Mouse (Mus musculus) kidney, postnatal 0 days (tissue): ENCODE results near the gene Agbl4. TPM values are rescaled to one million over a fixed set of nuclear protein-coding genes. Genes with fewer than 3 reads are reported as not detected.
A peak's percentile ranks its signal among the peaks of the same experiment; 100 is the strongest.

Experiments used
- ATAC-seq: fragments of 200-750 bp; cut with Nextera tagmentation; replicated peaks from 2 replicates; pipeline ENCODE4 v1.8.0; 2017; ENCODE audit warnings: low read depth, moderate number of reproducible peaks, moderate TSS enrichment, moderate library complexity; ENCODE audit not compliant: low FRiP score
- DNase-seq: peaks from one replicate; pipeline ENCODE4 v3.0.0-alpha.2; 2016; ENCODE audit warnings: low spot score
- H3K27ac ChIP-seq: fragments of 300-500 bp; sonication (generic); 2 replicates; pipeline ENCODE4 v1.5.1; 2014; ENCODE audit warnings: mild to moderate bottlenecking
- H3K27me3 ChIP-seq: fragments of 300-500 bp; sonication (generic); 2 replicates; pipeline ENCODE4 v1.6.1; 2014; ENCODE audit warnings: low read length, mixed read lengths; ENCODE audit not compliant: insufficient read depth
- H3K36me3 ChIP-seq: fragments of 300-500 bp; sonication (generic); 2 replicates; pipeline ENCODE4 v1.6.1; 2014; ENCODE audit warnings: low read length, mixed read lengths; ENCODE audit not compliant: insufficient read depth
- H3K4me1 ChIP-seq: fragments of 300-500 bp; sonication (generic); replicated peaks from 2 replicates; pipeline ENCODE4 v1.6.1; 2014; ENCODE audit warnings: antibody characterized with exemption, low read length, mixed read lengths; ENCODE audit not compliant: insufficient read depth
- H3K4me2 ChIP-seq: fragments of 300-500 bp; sonication (generic); 2 replicates; pipeline ENCODE4 v1.6.1; 2014; ENCODE audit warnings: mild to moderate bottlenecking, low read length, moderate library complexity, mixed read lengths
- H3K4me3 ChIP-seq: fragments of 300-500 bp; sonication (generic); replicated peaks from 2 replicates; pipeline ENCODE4 v1.5.1; 2014; ENCODE audit warnings: low read depth, low read length
- H3K9ac ChIP-seq: fragments of 300-500 bp; sonication (generic); 2 replicates; pipeline ENCODE4 v1.6.1; 2014; ENCODE audit warnings: low read depth, low read length
- H3K9me3 ChIP-seq: fragments of 300-500 bp; sonication (generic); replicated peaks from 2 replicates; pipeline ENCODE4 v1.6.1; 2016; ENCODE audit warnings: low read length, inconsistent platforms, mixed read lengths
- CTCF ChIP-seq: IDR thresholded peaks from 2 replicates; pipeline ENCODE4 v1.5.1; 2016; ENCODE audit warnings: antibody characterized with exemption, low read depth, mild to moderate bottlenecking, moderate library complexity
- WGBS: fragments of 180-500 bp; shearing (Covaris S2); extraction: QIAGEN DNeasy Blood & Tissue Kit; methylation state at CpG from one replicate; pipeline ENCODE4 v1.1.7; 2014; 5-methylcytosine and 5-hydroxymethylcytosine counted together
- polyA plus RNA-seq: library from polyadenylated mRNA; unstranded; fragments of >200 nt; fragmentation: Nextera tagmentation; extraction: Ambion mirVana; gene quantifications from 2 replicates; pipeline ENCODE4 v1.2.1, GENCODE M21; 2015

Gene Agbl4
- polyA plus RNA-seq, 1 experiment from 2014 or later, result 0.28 TPM

DNA sequence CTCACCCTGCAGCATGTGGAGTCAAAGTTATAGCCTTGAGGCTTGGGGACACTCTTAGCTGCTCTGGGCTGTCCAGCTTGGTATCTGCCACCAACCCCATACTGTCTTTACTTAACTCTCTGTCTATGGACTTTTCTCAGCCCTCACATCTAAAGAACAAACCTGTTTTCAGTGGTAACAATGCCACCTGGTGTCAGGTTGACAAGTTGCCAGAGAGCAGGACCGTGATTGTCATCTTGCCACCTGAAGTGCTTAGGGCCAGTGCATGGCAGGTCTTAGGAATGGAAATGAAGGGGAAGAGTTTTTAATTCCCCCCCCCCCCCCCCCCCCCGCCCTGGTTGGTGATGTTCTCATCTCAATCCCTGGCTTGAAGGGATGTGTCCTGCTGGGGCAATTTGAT is 1112.7 kb downstream of the Agbl4 start:
- H3K9ac ChIP-seq, result no peak overlapping the region
- no peaks in the 10 kb centered on the region for H3K27me3 ChIP-seq
- DNase-seq (peak; percentile 4), ATAC-seq (peak; percentile 46; the same call in 1 of the 2 replicates)
- H3K4me1 ChIP-seq, result no peaks in the 10 kb centered on the region
- 10% methylated on average over 2 of the region's 2 CpGs for WGBS
- no peak overlapping the region for H3K27ac ChIP-seq
- peak; percentile 60 for TF ChIP-seq CTCF
- no peaks in the 10 kb centered on the region for H3K9me3 ChIP-seq
- no peak overlapping the region for H3K4me3 ChIP-seq
- no peaks in the 10 kb centered on the region for H3K36me3 ChIP-seq
- no peak overlapping the region for H3K4me2 ChIP-seq

DNA sequence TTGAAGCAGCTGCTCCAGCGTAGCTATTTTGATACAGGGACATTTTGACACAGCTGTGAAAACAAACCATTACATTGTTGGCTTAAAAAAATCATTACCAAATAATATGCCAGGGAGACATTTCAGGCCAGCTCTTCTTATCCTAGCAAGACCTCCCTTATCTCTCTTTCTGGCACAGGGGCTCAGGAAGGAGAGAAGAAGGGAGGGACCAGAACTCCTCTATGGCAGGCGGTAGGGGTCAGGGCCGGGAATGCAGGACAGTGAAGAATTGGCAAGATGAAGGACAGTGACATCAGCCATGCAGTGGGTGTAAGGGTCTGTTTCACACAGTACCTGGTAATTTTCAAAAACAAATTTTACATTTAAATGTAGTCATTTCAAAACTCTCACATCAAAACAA is 1116.5 kb downstream of the Agbl4 start:
- no peak for TF ChIP-seq CTCF
- ATAC-seq (no peak), DNase-seq (no peak)
- Histone ChIP-seq H3K4me3 (no peak overlapping the region), H3K9me3 (no peaks in the 10 kb centered on the region), H3K4me2 (no peak overlapping the region), H3K4me1 (no peaks in the 10 kb centered on the region), H3K9ac (no peak overlapping the region), H3K27me3 (no peaks in the 10 kb centered on the region), H3K36me3 (no peaks in the 10 kb centered on the region), H3K27ac (no peak overlapping the region)
- 26% methylated on average over 3 of the region's 3 CpGs for WGBS

- no peak overlapping the region for H3K4me3 ChIP-seq
- no peaks in the 10 kb centered on the region for H3K9me3 ChIP-seq
- TF ChIP-seq CTCF, result no peak
- no peaks in the 10 kb centered on the region for H3K27me3 ChIP-seq
- no peaks in the 10 kb centered on the region for H3K4me1 ChIP-seq
- WGBS, result 98% methylated on average over 2 of the region's 2 CpGs
- H3K4me2 ChIP-seq, result no peak overlapping the region
- no peaks in the 10 kb centered on the region for H3K36me3 ChIP-seq
- ATAC-seq (no peak), DNase-seq (no peak)
- no peak overlapping the region for H3K27ac ChIP-seq
- H3K9ac ChIP-seq, result no peak overlapping the region
Observed at GRCm38 (mm10) chr4:111516136-111516535, 1118.7 kb downstream of the Agbl4 start.

DNA sequence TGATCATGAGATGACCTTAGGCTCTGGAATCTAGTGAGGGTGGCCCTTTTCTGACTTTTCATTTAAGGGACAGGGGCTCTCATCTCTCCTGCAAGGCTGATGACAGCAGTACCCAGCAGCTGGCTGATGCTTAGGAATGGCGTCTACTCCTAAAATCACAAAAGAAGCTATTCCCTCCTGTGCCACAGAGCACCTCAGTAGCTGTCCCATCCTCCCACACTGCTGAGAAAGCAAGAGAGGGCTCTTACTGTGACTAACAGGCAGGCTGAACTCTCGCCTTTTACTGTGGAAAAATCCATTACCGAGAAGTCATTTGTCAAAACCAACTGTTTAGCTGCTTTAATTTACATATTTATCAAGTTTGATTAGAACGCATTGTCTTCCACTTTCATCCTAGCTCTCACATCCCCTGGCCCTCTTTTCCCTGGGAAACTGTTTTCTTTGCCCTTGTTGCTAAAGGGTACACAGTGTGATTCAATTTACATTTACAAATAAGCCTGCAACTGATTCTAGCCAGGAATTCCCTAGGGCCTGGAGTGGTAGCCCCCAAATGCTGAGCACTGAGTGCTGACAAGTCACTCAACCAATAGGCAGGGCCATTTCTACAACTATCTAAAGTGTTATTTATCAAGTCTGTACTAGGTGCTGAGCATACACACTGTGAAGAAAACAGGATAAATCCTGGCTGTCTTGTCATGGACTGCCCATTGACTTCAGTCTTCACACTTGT is 1119.8 kb downstream of the Agbl4 start:
- H3K36me3 ChIP-seq, result no peaks in the 10 kb centered on the region
- DNase-seq, result no peak
- no peak for ATAC-seq
- no peak overlapping the region for H3K9ac ChIP-seq
- no peaks in the 10 kb centered on the region for H3K27me3 ChIP-seq
- WGBS, result 45% methylated on average over 4 of the region's 4 CpGs
- H3K4me3 ChIP-seq, result no peak overlapping the region
- H3K4me2 ChIP-seq, result no peak overlapping the region
- no peaks in the 10 kb centered on the region for H3K4me1 ChIP-seq
- no peak overlapping the region for H3K27ac ChIP-seq
- TF ChIP-seq CTCF, result no peak
- H3K9me3 ChIP-seq, result no peaks in the 10 kb centered on the region

DNA sequence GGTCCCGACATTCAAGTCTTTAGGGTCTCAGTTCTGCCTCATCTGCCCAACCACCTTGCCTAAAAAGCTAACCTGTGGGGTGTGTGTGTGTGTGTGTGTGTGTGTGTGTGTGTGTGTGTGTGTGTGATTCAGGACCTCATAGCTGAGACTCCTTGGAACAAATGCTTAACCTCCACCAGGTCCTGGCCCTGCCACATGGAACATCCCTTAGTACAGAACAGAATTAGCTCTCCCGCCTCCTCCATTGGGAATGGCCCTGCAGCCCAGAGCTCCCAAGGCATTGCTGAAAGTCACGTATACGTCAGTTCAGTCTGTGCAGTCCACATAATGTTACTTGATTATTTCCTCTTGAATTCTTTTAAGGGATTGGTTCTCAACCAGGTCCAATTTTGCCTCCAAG is 1120.7 kb downstream of the Agbl4 start:
- Histone ChIP-seq H3K36me3 (no peaks in the 10 kb centered on the region), H3K4me1 (no peaks in the 10 kb centered on the region), H3K4me2 (no peak overlapping the region), H3K9me3 (no peaks in the 10 kb centered on the region), H3K9ac (no peak overlapping the region), H3K4me3 (no peak overlapping the region), H3K27ac (no peak overlapping the region), H3K27me3 (no peaks in the 10 kb centered on the region)
- ATAC-seq, result no peak
- DNase-seq, result no peak
- WGBS, result 95% methylated on average over 4 of the region's 4 CpGs
- TF ChIP-seq CTCF, result no peak

- Histone ChIP-seq H3K4me3 (no peak overlapping the region), H3K4me1 (no peaks in the 10 kb centered on the region), H3K4me2 (no peak overlapping the region), H3K27ac (no peak overlapping the region), H3K36me3 (no peaks in the 10 kb centered on the region), H3K9me3 (no peaks in the 10 kb centered on the region), H3K27me3 (no peaks in the 10 kb centered on the region), H3K9ac (no peak overlapping the region)
- no peak for ATAC-seq
- no peak for TF ChIP-seq CTCF
- WGBS, result 41% methylated on average over 3 of the region's 3 CpGs
- no peak for DNase-seq
Observed at GRCm38 (mm10) chr4:111519267-111519666, 1121.8 kb downstream of the Agbl4 start.

DNA sequence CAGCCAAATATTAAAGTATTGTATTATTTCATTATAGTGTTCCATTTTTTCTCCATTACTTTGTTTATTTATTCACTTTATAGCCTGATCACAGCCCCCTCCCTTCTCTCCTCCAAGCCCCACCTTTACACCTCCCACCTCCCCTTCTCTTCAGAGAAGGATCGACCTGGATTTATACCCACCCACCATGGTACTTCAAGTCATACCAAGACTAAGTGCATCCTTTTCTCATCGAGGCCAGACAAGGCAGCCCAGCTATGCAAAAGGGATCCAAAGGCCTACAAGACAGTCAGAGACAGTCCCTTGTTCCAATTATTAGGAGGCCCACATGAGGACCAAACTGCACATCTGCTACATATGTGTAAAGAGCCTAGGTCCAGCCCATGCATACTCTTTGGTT is 1122.5 kb downstream of the Agbl4 start:
- no peak for TF ChIP-seq CTCF
- Histone ChIP-seq H3K4me3 (no peak overlapping the region), H3K4me2 (no peak overlapping the region), H3K9ac (no peak overlapping the region), H3K36me3 (no peaks in the 10 kb centered on the region), H3K9me3 (no peaks in the 10 kb centered on the region), H3K27me3 (no peaks in the 10 kb centered on the region), H3K27ac (no peak overlapping the region), H3K4me1 (no peaks in the 10 kb centered on the region)
- DNase-seq (no peak), ATAC-seq (no peak)
- WGBS, result 93% methylated on average over 2 of the region's 2 CpGs
